Mouse (Mus musculus): ENCODE data around the gene Fmnl2. TPM values are rescaled to one million over a fixed set of nuclear protein-coding genes. Genes with fewer than 3 reads are reported as not detected.

Gene Fmnl2
- 4.4 and 4.9 TPM in 2 replicates for total RNA-seq (2014; rRNA removed)
- 0.94 and 1.00 TPM in 2 replicates for polyA plus RNA-seq (2012; rRNA removed)

GRCm38 (mm10) chr2:52857611-52858528, at the start of gene Fmnl2:
Gene Fmnl2, plus strand, starts transcription at chr2:52857860.
- Histone ChIP-seq H3K4me3 (ENCODE audit: insufficient read depth, low read depth, low read length) (peak within 1 kb of the TSS; percentile 75), H3K79me2 (ENCODE audit: control insufficient read depth, insufficient read depth, low read length) (peaks cover 11% of the 10 kb centered on the region), H3K9ac (ENCODE audit: low read depth, low read length) (peak within 1 kb of the TSS; percentile 98), H3K27me3 (ENCODE audit: control insufficient read depth, insufficient read depth, low read length) (no peaks in the 10 kb centered on the region), H3K36me3 (ENCODE audit: control insufficient read depth, insufficient read depth, low read length) (no peaks in the 10 kb centered on the region), H3K27ac (replicated peaks; ENCODE audit: insufficient read depth, low read depth, low read length) (peak within 1 kb of the TSS; percentile 3), H3K4me1 (ENCODE audit: control insufficient read depth, insufficient read depth, low read length) (peaks cover 3% of the 10 kb centered on the region; the same call in 1 of the 2 replicates)
- under 1% methylated on average over 113 of the region's 114 CpGs for WGBS
- peak; percentile 55; the same call in 1 of the 2 replicates for TF ChIP-seq POLR2A (IDR thresholded peaks at IDR 0.05; ENCODE audit: extremely low read depth, insufficient read depth, low read length)
- no peak for TF ChIP-seq CTCF (IDR thresholded peaks at IDR 0.05; ENCODE audit: low read depth, low read length)
- peak; percentile 26 for DNase-seq (ENCODE audit: extremely low read depth, low read depth, low spot score)

GRCm38 (mm10) chr2:52809988-52810387, 47.7 kb upstream of the Fmnl2 start:
- H3K36me3 ChIP-seq (ENCODE audit: control insufficient read depth, insufficient read depth, low read length) = no peaks in the 10 kb centered on the region
- no peaks in the 10 kb centered on the region for H3K4me1 ChIP-seq (ENCODE audit: control insufficient read depth, insufficient read depth, low read length)
- no peak overlapping the region for H3K27ac ChIP-seq (replicated peaks; ENCODE audit: insufficient read depth, low read depth, low read length)
- no peaks in the 10 kb centered on the region for H3K27me3 ChIP-seq (ENCODE audit: control insufficient read depth, insufficient read depth, low read length)
- no peak overlapping the region for H3K4me3 ChIP-seq (ENCODE audit: insufficient read depth, low read depth, low read length)
- 90% methylated on average over 5 of the region's 5 CpGs for WGBS
- no peaks in the 10 kb centered on the region for H3K79me2 ChIP-seq (ENCODE audit: control insufficient read depth, insufficient read depth, low read length)
- DNase-seq (ENCODE audit: extremely low read depth, low read depth, low spot score) = no peak
- H3K9ac ChIP-seq (ENCODE audit: low read depth, low read length) = no peak overlapping the region
- TF ChIP-seq CTCF (IDR thresholded peaks at IDR 0.05; ENCODE audit: low read depth, low read length) (no peak), POLR2A (IDR thresholded peaks at IDR 0.05; ENCODE audit: extremely low read depth, insufficient read depth, low read length) (no peak)

- H3K9ac ChIP-seq (ENCODE audit: low read depth, low read length) = no peak overlapping the region
- no peak for TF ChIP-seq CTCF (IDR thresholded peaks at IDR 0.05; ENCODE audit: low read depth, low read length)
- TF ChIP-seq POLR2A (IDR thresholded peaks at IDR 0.05; ENCODE audit: extremely low read depth, insufficient read depth, low read length) = no peak
- no peaks in the 10 kb centered on the region for H3K4me1 ChIP-seq (ENCODE audit: control insufficient read depth, insufficient read depth, low read length)
- H3K27ac ChIP-seq (replicated peaks; ENCODE audit: insufficient read depth, low read depth, low read length) = no peak overlapping the region
- H3K4me3 ChIP-seq (ENCODE audit: insufficient read depth, low read depth, low read length) = no peak overlapping the region
- H3K36me3 ChIP-seq (ENCODE audit: control insufficient read depth, insufficient read depth, low read length) = no peaks in the 10 kb centered on the region
- peak; percentile 3 for DNase-seq (ENCODE audit: extremely low read depth, low read depth, low spot score)
- WGBS = 64% methylated on average over 5 of the region's 5 CpGs
- H3K27me3 ChIP-seq (ENCODE audit: control insufficient read depth, insufficient read depth, low read length) = no peaks in the 10 kb centered on the region
- H3K79me2 ChIP-seq (ENCODE audit: control insufficient read depth, insufficient read depth, low read length) = no peaks in the 10 kb centered on the region
Measured at GRCm38 (mm10) chr2:52811691-52812090, 46.0 kb upstream of the Fmnl2 start.

GRCm38 (mm10) chr2:52817341-52817740, 40.3 kb upstream of the Fmnl2 start:
- H3K4me3 ChIP-seq (ENCODE audit: insufficient read depth, low read depth, low read length) = no peak overlapping the region
- H3K4me1 ChIP-seq (ENCODE audit: control insufficient read depth, insufficient read depth, low read length) = no peaks in the 10 kb centered on the region
- TF ChIP-seq POLR2A (IDR thresholded peaks at IDR 0.05; ENCODE audit: extremely low read depth, insufficient read depth, low read length) = no peak
- no peak for TF ChIP-seq CTCF (IDR thresholded peaks at IDR 0.05; ENCODE audit: low read depth, low read length)
- H3K9ac ChIP-seq (ENCODE audit: low read depth, low read length) = no peak overlapping the region
- H3K79me2 ChIP-seq (ENCODE audit: control insufficient read depth, insufficient read depth, low read length) = no peaks in the 10 kb centered on the region
- no peaks in the 10 kb centered on the region for H3K36me3 ChIP-seq (ENCODE audit: control insufficient read depth, insufficient read depth, low read length)
- no peak overlapping the region for H3K27ac ChIP-seq (replicated peaks; ENCODE audit: insufficient read depth, low read depth, low read length)
- no peak for DNase-seq (ENCODE audit: extremely low read depth, low read depth, low spot score)
- WGBS = 92% methylated on average over 1 of the region's 1 CpGs
- H3K27me3 ChIP-seq (ENCODE audit: control insufficient read depth, insufficient read depth, low read length) = no peaks in the 10 kb centered on the region

GRCm38 (mm10) chr2:52818944-52819343, 38.7 kb upstream of the Fmnl2 start:
- Histone ChIP-seq H3K9ac (ENCODE audit: low read depth, low read length) (no peak overlapping the region), H3K4me3 (ENCODE audit: insufficient read depth, low read depth, low read length) (no peak overlapping the region), H3K27ac (replicated peaks; ENCODE audit: insufficient read depth, low read depth, low read length) (no peak overlapping the region), H3K36me3 (ENCODE audit: control insufficient read depth, insufficient read depth, low read length) (no peaks in the 10 kb centered on the region), H3K27me3 (ENCODE audit: control insufficient read depth, insufficient read depth, low read length) (no peaks in the 10 kb centered on the region), H3K79me2 (ENCODE audit: control insufficient read depth, insufficient read depth, low read length) (no peaks in the 10 kb centered on the region), H3K4me1 (ENCODE audit: control insufficient read depth, insufficient read depth, low read length) (no peaks in the 10 kb centered on the region)
- TF ChIP-seq CTCF (IDR thresholded peaks at IDR 0.05; ENCODE audit: low read depth, low read length) (no peak), POLR2A (IDR thresholded peaks at IDR 0.05; ENCODE audit: extremely low read depth, insufficient read depth, low read length) (no peak)
- DNase-seq (ENCODE audit: extremely low read depth, low read depth, low spot score) = no peak
- 80% methylated on average over 4 of the region's 4 CpGs for WGBS

- Histone ChIP-seq H3K4me3 (ENCODE audit: insufficient read depth, low read depth, low read length) (no peak overlapping the region), H3K4me1 (ENCODE audit: control insufficient read depth, insufficient read depth, low read length) (no peaks in the 10 kb centered on the region), H3K36me3 (ENCODE audit: control insufficient read depth, insufficient read depth, low read length) (no peaks in the 10 kb centered on the region), H3K9ac (ENCODE audit: low read depth, low read length) (no peak overlapping the region), H3K79me2 (ENCODE audit: control insufficient read depth, insufficient read depth, low read length) (no peaks in the 10 kb centered on the region), H3K27me3 (ENCODE audit: control insufficient read depth, insufficient read depth, low read length) (no peaks in the 10 kb centered on the region), H3K27ac (replicated peaks; ENCODE audit: insufficient read depth, low read depth, low read length) (no peak overlapping the region)
- DNase-seq (ENCODE audit: extremely low read depth, low read depth, low spot score) = peak; percentile 6
- 72% methylated on average over 2 of the region's 2 CpGs for WGBS
- no peak for TF ChIP-seq CTCF (IDR thresholded peaks at IDR 0.05; ENCODE audit: low read depth, low read length)
- no peak for TF ChIP-seq POLR2A (IDR thresholded peaks at IDR 0.05; ENCODE audit: extremely low read depth, insufficient read depth, low read length)
Measured at GRCm38 (mm10) chr2:52822214-52822613, 35.4 kb upstream of the Fmnl2 start.

Data from liver, adult 2 months (tissue).